Mouse (Mus musculus): ENCODE data around the gene Tmem14c.
"Not testable (repeated sequence)": the region's sequence is repeated elsewhere in the genome, so short reads cannot be mapped to it uniquely, and the experiment has no call there.

The Tmem14c gene

DNA sequence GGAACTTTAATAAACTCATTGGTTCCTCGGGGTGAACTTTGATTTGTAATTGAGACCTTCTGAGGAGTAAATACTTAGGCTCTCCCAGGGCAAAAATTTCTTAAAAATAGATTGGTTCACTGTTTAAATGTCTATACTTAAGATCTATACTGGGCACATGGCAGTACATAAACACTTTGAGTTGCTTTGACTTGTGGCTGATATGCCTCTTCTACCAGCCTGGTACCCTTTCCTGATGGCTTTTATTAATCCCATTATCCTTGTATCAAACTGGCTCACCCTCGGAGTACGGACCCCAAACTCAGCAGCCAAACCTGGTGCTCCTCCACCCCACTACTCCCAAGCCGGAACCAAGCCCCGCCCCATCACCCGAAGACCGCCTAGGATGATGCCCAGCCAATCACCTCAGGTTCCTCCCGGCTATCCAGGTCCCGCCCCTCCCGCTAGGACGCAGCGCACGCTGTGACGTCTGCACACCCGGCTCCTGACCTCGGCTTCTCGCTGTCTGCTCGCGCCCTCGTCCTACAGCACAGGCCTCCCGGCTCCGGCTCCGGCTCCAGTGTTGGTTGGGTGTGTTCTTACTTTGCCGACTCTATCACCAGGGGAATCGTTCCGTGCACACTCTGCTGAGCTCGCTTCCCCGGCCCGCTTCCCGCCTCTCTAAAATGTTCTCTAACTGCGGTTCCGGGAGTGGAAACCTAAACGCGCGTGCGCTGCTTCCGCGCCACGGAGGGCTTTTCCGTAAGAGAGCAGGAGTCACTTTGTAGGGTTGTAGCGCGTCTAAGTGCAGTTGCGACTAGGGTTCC, at the start of gene Tmem14c:
TSS of gene Tmem14c (plus strand) at position 464 of the 806 bp plus-strand sequence.
- DNase-seq = peak; percentile 95

GRCm38 (mm10) chr13:40967609-40968008, 48.5 kb upstream of the Tmem14c start:
- DNase-seq = no peak

DNA sequence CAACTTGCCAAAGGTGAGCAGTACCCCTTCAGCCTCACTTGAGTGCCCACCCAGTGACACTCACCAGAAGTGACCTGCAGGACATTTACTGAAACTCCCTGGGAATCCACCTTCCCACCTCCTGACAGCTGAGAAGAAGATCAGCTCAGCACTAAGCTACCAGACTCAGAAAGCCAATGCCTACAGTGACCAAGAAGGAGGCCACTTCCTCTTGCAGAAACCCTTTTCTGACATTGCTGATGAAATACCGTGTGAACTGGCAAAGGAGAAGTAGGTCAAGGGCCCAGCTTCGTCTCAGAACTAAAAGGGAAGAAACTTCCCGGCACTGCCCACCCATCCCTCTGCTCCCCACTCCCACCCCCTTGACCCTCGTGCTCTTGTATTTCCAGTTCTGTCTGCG, 47.5 kb upstream of the Tmem14c start:
- no peak for DNase-seq

DNA sequence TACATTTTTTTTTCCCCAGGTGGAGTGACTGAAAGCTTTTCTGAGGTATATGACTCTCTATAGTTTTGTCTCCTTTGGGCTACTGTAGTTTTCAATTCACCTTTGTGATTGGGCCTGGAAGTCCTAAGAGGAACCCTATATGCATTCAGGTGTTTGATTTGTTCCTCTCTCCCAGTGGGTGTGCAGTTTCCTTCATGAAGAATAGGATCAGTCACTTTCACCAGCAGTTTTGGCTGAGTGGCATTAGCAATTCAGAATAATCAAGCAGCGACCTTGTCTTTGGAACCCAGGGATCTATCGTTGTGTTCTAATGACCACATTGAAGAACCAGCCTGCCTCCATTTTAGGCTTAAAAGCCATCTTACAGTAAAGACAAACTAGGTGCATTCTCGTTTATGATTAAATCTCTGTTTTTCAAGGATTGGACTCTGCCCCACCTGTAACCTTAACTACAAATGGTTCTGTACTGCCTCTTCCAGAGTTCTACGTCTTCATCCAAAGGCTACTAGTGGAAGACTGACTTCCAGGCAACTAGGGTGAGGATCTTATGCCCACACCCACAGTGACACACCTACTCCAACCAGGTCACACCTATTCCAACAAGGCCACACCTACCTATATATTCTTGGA, 46.2 kb upstream of the Tmem14c start:
- DNase-seq = no peak

- no peak for DNase-seq
Observed at GRCm38 (mm10) chr13:40971261-40971660, 44.8 kb upstream of the Tmem14c start.

DNA sequence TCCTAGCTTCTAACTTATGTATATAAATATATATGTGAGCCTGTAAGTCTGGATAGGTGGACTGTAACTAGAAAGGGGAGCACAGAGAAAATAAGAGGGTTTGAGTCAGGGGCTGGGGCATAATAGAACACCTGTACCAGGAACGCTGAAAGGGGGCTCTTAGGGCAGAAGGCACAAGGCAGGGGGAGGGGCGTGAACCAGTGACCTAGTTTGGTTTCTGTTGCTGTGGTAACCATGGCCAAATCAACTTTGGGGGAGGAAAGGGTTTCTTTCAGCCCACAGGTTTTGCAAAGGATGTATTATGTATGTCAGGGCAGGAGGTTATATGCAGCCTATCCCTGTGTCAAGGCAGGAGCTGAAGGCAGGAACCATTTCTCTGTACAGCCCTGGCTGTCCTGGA, 44.3 kb upstream of the Tmem14c start:
- peak; percentile 81 for DNase-seq

- DNase-seq = no peak
Observed at GRCm38 (mm10) chr13:40972976-40973375, 43.1 kb upstream of the Tmem14c start.

DNA sequence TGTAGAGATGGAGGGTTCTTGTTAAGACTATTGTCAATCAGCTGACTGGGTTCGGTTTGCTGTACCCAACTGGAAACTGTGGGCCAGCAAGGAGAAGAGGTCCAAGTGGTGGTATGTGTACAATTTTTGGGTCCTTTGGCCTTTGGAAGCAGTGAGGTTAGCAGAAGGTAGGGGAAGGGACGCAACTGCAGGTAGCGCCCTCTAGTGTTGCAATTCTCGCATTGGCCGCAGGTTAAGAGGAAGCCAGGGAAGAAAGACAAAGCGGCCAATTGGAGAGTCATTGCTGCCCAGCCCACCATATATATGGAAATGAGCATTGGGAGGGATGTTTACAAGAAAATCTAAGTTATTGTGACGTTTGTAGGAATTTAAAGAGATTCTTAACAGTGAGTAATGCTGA, 38.5 kb upstream of the Tmem14c start:
- DNase-seq = peak; percentile 57

- DNase-seq = no peak
Observed at GRCm38 (mm10) chr13:40978652-40979051, 37.4 kb upstream of the Tmem14c start.

DNA sequence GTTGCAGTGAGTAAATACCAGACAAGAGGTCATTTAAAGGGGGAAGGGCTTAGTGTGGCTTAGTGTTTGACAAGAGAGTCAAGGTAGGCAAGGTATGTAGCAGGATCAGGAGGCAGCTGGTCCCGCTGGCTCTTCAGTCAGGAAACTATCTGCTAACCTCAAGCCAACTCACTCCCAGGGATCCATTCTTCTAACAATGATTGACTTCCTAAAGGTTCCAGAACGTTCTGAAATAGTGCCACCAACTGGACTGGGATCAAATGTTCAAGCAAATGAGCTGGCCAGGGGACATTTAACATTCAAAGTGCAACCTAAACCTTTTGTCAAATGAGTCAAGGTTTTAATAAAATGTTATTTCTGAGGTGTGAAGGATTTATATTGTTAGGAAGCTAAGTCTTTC, 36.8 kb upstream of the Tmem14c start:
- no peak for DNase-seq

DNA sequence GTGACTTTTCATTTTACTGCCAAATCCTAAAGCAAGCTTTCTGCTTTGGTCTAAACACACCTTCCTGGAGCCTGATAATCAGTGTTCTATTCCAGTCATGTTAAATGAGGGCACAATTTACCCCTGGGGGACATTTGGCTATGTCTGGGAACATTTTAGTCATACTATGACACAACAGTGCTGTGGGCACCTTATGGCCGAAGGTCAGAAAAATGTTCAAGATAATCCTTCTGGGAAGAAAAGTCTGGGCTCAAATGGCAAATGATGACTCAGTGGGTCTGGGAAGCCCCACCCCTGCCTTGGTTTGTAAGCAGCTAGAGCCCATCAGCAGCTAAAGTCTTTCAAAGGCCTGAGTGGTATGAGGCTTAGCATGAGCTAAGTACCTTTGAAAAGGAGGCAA, 33.3 kb upstream of the Tmem14c start:
- DNase-seq = no peak

DNA sequence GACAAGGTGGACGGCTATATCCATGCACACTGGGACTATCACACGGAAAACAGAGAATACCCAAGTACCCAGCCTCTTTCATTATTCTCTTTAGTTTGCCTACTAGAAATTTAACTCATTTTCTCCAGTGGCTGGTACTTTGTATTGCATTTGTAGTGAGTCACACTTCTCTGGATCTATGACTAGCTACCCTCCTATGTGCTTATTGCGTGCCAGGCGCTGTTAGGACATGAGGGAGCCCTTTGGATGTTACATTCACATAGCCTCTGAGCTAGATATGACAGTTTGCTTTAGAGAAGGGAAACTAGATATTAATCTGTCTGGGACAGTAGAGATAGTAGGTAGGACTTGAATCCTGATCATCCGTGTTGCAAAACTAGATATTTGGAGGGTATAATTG, 30.0 kb upstream of the Tmem14c start:
- no peak for DNase-seq

DNA sequence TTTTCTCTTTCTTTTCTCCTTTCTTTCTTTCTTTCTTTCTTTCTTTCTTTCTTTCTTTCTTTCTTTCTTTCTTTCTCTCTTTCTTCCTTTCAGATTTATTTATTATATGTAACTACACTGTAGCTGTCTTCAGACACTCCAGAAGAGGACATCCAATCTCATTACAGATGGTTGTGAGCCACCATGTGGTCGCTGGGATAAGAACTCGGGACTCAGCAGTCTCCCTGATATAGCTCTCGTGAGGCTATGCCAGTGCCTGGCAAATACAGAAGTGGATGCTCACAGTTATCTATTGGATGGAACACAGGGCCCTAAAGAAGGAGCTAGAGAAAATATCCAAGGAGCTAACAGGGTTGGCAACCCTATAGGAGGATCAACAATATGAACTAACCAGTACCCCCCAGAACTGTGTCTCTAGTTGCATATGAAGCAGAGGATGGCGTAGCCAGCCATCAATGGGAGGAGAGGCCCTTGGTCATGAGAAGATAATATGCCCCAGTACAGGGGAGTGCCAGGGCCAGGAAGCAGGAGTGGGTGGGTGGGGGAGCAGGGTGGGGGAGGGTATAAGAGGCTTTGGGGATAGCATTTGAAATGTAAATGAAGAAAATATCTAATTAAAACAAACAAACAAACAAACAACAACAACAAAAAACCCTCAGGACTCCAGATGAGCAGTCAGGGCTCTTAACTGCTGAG, 28.3 kb upstream of the Tmem14c start:
- not testable (repeated sequence) for DNase-seq

DNA sequence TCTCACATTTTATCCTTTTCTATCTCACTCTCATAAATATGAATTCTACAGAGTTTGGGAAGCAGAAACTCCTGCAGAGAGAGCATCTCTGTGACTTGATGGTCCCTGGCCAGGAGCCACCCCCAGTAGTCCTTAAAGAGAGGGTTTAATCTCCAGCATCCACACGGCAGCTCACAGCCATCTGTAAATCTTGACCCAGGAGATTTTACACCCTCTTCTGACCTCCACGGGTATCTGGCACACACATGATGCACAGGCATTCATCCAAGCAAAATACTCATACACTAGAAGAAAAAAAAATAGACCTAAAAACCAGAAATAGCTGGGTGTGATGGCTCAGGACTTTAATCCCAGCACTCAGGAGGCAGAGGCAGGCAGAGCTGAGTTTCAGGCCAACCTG, 27.7 kb upstream of the Tmem14c start:
- DNase-seq = no peak

GRCm38 (mm10) chr13:40994487-40995263, 21.4 kb upstream of the Tmem14c start:
- no peak for DNase-seq

- DNase-seq = not testable (repeated sequence)
Observed at GRCm38 (mm10) chr13:40998537-40998936, 17.6 kb upstream of the Tmem14c start.

DNA sequence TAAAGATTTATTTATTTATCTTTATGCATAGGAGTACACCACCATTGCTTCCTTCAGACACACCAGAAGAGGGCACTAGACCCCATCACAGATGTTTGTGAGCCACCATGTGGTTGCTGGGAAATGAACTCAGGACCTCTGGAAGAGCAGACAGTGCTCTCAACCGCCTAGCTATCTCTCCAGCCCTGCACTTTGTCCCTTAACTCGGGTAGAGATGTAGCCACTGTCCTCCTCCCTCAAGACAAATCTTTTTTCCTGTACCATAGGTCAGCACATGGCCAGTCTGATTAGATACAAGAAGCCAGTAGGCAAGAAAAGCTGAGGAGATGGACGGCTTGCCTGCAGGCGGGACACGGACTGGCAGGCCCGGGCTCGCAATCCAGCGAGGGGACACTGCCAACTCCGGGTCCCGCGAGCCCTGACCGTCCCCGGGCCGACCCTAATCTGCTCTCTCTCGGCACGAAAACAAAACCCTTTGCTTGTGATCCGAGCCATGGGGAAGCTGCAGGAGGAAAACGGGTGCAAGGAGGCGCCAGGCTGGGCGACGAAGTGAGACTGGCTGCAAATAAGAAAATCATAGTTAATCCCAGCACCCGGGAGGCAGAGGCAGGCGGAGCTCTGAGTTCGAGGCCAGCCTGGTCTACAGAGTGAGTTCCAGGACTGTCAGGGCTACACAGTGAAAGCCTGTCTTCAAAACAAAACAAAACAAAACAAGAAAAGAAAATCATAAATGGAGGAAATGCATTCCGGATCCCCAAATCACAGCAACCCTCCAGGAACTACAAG, 15.8 kb upstream of the Tmem14c start:
- DNase-seq = peak; percentile 8

- peak; percentile 92 for DNase-seq
Observed at GRCm38 (mm10) chr13:41000926-41001639, 15.0 kb upstream of the Tmem14c start, which contains the start of gene Pak1ip1. Pak1ip1 (plus strand) TSS chr13:41001023.

DNA sequence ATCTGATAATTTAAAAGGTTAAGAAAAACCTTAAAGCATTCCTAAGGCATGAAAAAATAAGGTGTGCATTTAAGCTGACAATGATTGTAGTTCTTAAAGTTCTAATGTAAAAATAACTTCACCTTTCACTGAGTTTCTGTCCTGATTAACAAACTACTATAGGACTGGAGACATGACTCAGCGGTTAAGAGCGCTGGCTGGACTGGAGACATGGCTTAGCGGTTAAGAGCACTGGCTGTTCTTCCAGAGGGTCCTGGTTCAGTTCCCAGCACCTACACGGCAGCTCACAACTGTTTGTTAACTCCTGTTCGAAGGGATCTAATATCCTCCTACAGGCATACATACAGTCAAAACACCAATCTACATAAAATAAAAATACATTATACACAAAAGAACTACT, 14.1 kb upstream of the Tmem14c start:
- no peak for DNase-seq

DNA sequence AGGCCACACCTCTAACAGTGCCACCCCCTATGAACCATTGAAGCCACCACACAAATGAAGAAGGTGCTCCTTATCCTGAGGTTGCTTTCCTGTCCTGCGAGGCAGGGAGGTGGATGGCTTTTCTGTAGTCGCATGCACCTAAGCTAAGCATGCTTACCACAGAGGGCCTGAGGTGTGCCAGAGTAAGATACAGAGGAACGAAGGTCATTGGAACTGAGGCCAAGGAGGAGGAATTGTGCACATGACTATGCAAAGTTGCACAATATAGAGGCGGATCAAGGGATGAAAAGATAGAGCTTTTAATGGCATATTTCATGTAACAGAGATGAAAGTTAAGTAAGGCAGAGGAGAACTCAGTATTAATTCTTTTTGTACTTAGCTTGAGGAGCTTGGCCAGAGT, 9.8 kb upstream of the Tmem14c start:
- DNase-seq = no peak

DNA sequence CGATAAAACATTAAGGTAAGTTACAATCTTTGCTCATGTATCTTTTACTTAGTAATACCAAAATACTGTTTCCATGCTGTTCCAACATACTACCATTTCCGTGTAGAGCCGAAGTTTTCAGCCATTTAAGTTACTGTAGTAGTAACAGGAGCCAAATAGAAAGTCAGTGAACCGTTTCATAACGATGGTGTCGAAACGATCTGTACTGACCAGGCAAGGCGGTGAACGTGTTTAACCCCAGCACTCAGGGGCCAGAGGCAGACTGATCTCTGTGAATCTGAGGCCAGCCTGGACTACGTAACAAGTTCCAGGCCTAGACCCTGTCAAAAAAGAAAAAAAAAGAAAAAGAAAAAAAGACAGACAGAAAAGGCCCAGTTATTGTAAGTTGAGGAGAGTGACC, 7.8 kb upstream of the Tmem14c start:
- no peak for DNase-seq

- no peak for DNase-seq
Observed at GRCm38 (mm10) chr13:41008946-41009345, 7.1 kb upstream of the Tmem14c start.
